Mouse (Mus musculus) thymus, adult 2 months (tissue): ENCODE results near the gene A930009A15Rik.

Source experiments
- CTCF ChIP-seq: fragments of 200-500 bp; IDR thresholded peaks from 2 replicates; pipeline ENCODE4 v1.5.1; 2012; ENCODE audit warnings: mild to moderate bottlenecking, control low read depth, low read length, moderate library complexity, borderline replicate concordance; ENCODE audit not compliant: control insufficient read depth, poor library complexity, insufficient read depth; ENCODE audit errors: extremely low read depth
- POLR2A ChIP-seq: fragments of 200-500 bp; IDR thresholded peaks from 2 replicates; pipeline ENCODE4 v1.6.1; 2012; ENCODE audit warnings: mild to moderate bottlenecking, low read length, control low read depth, moderate library complexity; ENCODE audit not compliant: control insufficient read depth, poor library complexity, insufficient read depth; ENCODE audit errors: extremely low read depth

- TF ChIP-seq CTCF, result no peak
- TF ChIP-seq POLR2A, result no peak
Measured at GRCm38 (mm10) chr10:115583071-115583470, 13.3 kb downstream of the A930009A15Rik start.
